Mouse (Mus musculus) hindbrain, embryonic 15.5 days (tissue): ENCODE results near the gene Exoc7. TPM values are rescaled to one million over a fixed set of nuclear protein-coding genes. Genes with fewer than 3 reads are reported as not detected.
"Not testable (repeated sequence)": the region's sequence is repeated elsewhere in the genome, so short reads cannot be mapped to it uniquely, and the experiment has no call there.

ENCODE experiments used
- ATAC-seq: fragments of 200-750 bp; cut with Nextera tagmentation; 2 replicates; pipeline ENCODE4 v1.8.0; 2017; ENCODE audit warnings: low read depth, moderate number of reproducible peaks, moderate TSS enrichment; ENCODE audit not compliant: low FRiP score
- H3K27ac ChIP-seq: fragments of 300-500 bp; sonication (generic); replicated peaks from 2 replicates; pipeline ENCODE4 v1.5.1; 2015; ENCODE audit warnings: mild to moderate bottlenecking, inconsistent platforms
- H3K27me3 ChIP-seq: fragments of 300-500 bp; sonication (generic); 2 replicates; pipeline ENCODE4 v1.6.1; 2015; ENCODE audit warnings: control low read depth, inconsistent platforms
- H3K36me3 ChIP-seq: fragments of 300-500 bp; sonication (generic); 2 replicates; pipeline ENCODE4 v1.6.1; 2015; ENCODE audit warnings: control low read depth, inconsistent platforms
- H3K4me1 ChIP-seq: fragments of 300-500 bp; sonication (generic); replicated peaks from 2 replicates; pipeline ENCODE4 v1.6.1; 2015; ENCODE audit warnings: control low read depth, inconsistent platforms
- H3K4me2 ChIP-seq: fragments of 300-500 bp; sonication (generic); 2 replicates; pipeline ENCODE4 v1.6.1; 2015; ENCODE audit warnings: moderate library complexity, mild to moderate bottlenecking, inconsistent platforms
- H3K4me3 ChIP-seq: fragments of 300-500 bp; sonication (generic); 2 replicates; pipeline ENCODE4 v1.5.1; 2015; ENCODE audit warnings: mild to moderate bottlenecking, inconsistent platforms
- H3K9ac ChIP-seq: fragments of 300-500 bp; sonication (generic); 2 replicates; pipeline ENCODE4 v1.6.1; 2015; ENCODE audit warnings: inconsistent platforms
- H3K9me3 ChIP-seq: fragments of 300-500 bp; sonication (generic); 2 replicates; pipeline ENCODE4 v1.6.1; 2016; ENCODE audit warnings: control low read depth, inconsistent platforms
- WGBS: fragments of 180-500 bp; shearing (Covaris S2); methylation state at CpG from one replicate; pipeline ENCODE4 v1.1.7; 2015; 5-methylcytosine and 5-hydroxymethylcytosine counted together
- polyA plus RNA-seq: library from polyadenylated mRNA; unstranded; fragments of >200 nt; fragmentation: Nextera tagmentation; extraction: Ambion mirVana; gene quantifications from 2 replicates; pipeline ENCODE4 v1.2.1, GENCODE M21; 2015

The Exoc7 gene
- polyA plus RNA-seq, 1 experiment from 2014 or later: 108 TPM

- WGBS: 74% methylated on average over 5 of the region's 5 CpGs
- Histone ChIP-seq H3K27ac (no peak overlapping the region), H3K4me1 (peaks cover 10% of the 10 kb centered on the region), H3K27me3 (peaks cover 31% of the 10 kb centered on the region), H3K4me3 (no peak overlapping the region), H3K4me2 (no peak overlapping the region), H3K9me3 (no peaks in the 10 kb centered on the region), H3K9ac (no peak overlapping the region), H3K36me3 (peaks cover 41% of the 10 kb centered on the region)
- ATAC-seq: no peak
These were observed 19.7 kb downstream of the Exoc7 start for GRCm38 (mm10) chr11:116287351-116287750.

DNA sequence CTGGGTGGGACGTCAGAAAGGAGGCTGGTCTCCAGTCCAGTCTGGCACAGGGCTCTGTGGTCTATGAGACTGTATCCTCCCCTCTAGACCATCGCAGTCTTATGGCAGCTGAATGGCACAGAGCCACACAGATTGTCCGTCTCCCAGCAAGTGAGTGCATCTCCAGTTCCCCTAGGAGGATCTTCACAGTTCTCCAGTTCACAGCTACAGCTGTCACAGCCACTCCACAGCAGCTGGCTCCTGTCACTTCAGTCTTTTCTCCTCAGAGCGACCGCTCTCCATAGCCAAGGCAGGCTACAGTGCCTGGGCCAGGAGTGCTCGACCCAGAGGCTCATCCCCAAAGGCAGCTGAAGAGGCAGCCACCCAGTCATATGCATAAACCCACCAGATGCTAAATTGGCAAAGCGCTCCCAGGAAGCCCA lies 21.3 kb downstream of the Exoc7 start:
- peaks cover 31% of the 10 kb centered on the region for H3K36me3 ChIP-seq
- 57% methylated on average over 7 of the region's 7 CpGs for WGBS
- ATAC-seq: no peak
- H3K4me1 ChIP-seq: peaks cover 24% of the 10 kb centered on the region
- H3K4me2 ChIP-seq: no peak overlapping the region
- peaks cover 46% of the 10 kb centered on the region for H3K27me3 ChIP-seq
- H3K4me3 ChIP-seq: no peak overlapping the region
- H3K27ac ChIP-seq: no peak overlapping the region
- H3K9ac ChIP-seq: no peak overlapping the region
- H3K9me3 ChIP-seq: no peaks in the 10 kb centered on the region

GRCm38 (mm10) chr11:116283982-116284381 lies 23.1 kb downstream of the Exoc7 start:
- Histone ChIP-seq H3K27ac (no peak overlapping the region), H3K4me1 (peaks cover 24% of the 10 kb centered on the region), H3K4me3 (no peak overlapping the region), H3K9ac (no peak overlapping the region), H3K4me2 (no peak overlapping the region), H3K27me3 (peaks cover 58% of the 10 kb centered on the region), H3K36me3 (peaks cover 16% of the 10 kb centered on the region), H3K9me3 (no peaks in the 10 kb centered on the region)
- no peak for ATAC-seq
- WGBS: 65% methylated on average over 6 of the region's 6 CpGs

- peak overlapping the region; percentile 13 for H3K4me2 ChIP-seq
- H3K4me3 ChIP-seq: 0 out of 2 replicates have a peak overlapping the region, but pooled peaks have one; percentile 14
- peaks cover 58% of the 10 kb centered on the region for H3K27me3 ChIP-seq
- peaks cover 24% of the 10 kb centered on the region for H3K4me1 ChIP-seq
- no peaks in the 10 kb centered on the region for H3K9me3 ChIP-seq
- WGBS: 10% methylated on average over 48 of the region's 48 CpGs
- no peak for ATAC-seq
- H3K27ac ChIP-seq: no peak overlapping the region
- peaks cover 7% of the 10 kb centered on the region; the same call in 1 of the 2 replicates for H3K36me3 ChIP-seq
- H3K9ac ChIP-seq: no peak overlapping the region
These were observed 24.0 kb downstream of the Exoc7 start for GRCm38 (mm10) chr11:116282912-116283521.

DNA sequence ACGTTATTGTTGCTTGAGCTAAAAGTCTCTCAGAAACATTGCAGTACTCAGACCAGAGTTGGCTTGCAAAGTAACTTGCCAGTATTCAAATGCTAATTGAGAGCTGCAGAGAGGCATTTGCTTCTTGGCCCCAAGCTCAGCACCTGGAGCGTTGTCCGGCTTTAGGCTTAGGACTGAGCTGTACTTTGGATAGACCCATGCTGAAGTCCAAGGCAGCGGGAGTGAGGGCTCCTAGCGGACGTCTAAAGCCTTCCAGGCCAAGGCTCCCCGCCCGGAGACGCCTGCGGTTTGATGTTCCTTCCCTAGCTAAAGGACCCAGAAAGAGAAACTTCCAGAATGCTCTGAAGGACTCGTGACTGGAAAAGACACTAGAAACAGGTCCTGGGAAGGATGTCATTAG lies 24.9 kb downstream of the Exoc7 start:
- ATAC-seq: no peak
- Histone ChIP-seq H3K4me2 (peak overlapping the region; percentile 53; the same call in 1 of the 2 replicates), H3K36me3 (no peaks in the 10 kb centered on the region), H3K4me3 (peak overlapping the region; percentile 5; the same call in 1 of the 2 replicates), H3K4me1 (peaks cover 24% of the 10 kb centered on the region), H3K27me3 (peaks cover 58% of the 10 kb centered on the region), H3K9me3 (no peaks in the 10 kb centered on the region), H3K27ac (no peak overlapping the region), H3K9ac (no peak overlapping the region)
- WGBS: 2% methylated on average over 11 of the region's 11 CpGs

GRCm38 (mm10) chr11:116281671-116282070 lies 25.4 kb downstream of the Exoc7 start:
- peak overlapping the region; percentile 34 for H3K9ac ChIP-seq
- 1% methylated on average over 18 of the region's 18 CpGs for WGBS
- peak; percentile 36; the same call in 1 of the 2 replicates for ATAC-seq
- no peak overlapping the region for H3K27ac ChIP-seq
- H3K4me3 ChIP-seq: peak overlapping the region; percentile 31
- H3K4me2 ChIP-seq: peak overlapping the region; percentile 53
- no peaks in the 10 kb centered on the region for H3K36me3 ChIP-seq
- no peaks in the 10 kb centered on the region for H3K9me3 ChIP-seq
- H3K4me1 ChIP-seq: peaks cover 24% of the 10 kb centered on the region
- H3K27me3 ChIP-seq: peaks cover 58% of the 10 kb centered on the region

GRCm38 (mm10) chr11:116280751-116281663 lies 26.0 kb downstream of the Exoc7 start, which contains the start of gene Galr2:
Galr2 (plus strand) TSS chr11:116280939.
- H3K9me3 ChIP-seq: no peaks in the 10 kb centered on the region
- H3K4me2 ChIP-seq: peak within 1 kb of the TSS; percentile 53
- peaks cover 24% of the 10 kb centered on the region for H3K4me1 ChIP-seq
- H3K4me3 ChIP-seq: peak within 1 kb of the TSS; percentile 31
- no peaks in the 10 kb centered on the region for H3K36me3 ChIP-seq
- 6% methylated on average over 47 of the region's 48 CpGs for WGBS
- peak; percentile 27; the same call in 1 of the 2 replicates for ATAC-seq
- H3K27ac ChIP-seq: no peak within 1 kb of the TSS
- H3K27me3 ChIP-seq: peaks cover 58% of the 10 kb centered on the region
- H3K9ac ChIP-seq: peak within 1 kb of the TSS; percentile 34

GRCm38 (mm10) chr11:116277184-116277583 lies 29.8 kb downstream of the Exoc7 start:
- H3K9me3 ChIP-seq, H3K9ac ChIP-seq, H3K4me3 ChIP-seq, H3K4me2 ChIP-seq, H3K27ac ChIP-seq, H3K36me3 ChIP-seq, ATAC-seq: not testable (repeated sequence)
- Histone ChIP-seq H3K4me1 (peaks cover 30% of the 10 kb centered on the region), H3K27me3 (peaks cover 26% of the 10 kb centered on the region)
- 92% methylated on average over 1 of the region's 1 CpGs for WGBS

DNA sequence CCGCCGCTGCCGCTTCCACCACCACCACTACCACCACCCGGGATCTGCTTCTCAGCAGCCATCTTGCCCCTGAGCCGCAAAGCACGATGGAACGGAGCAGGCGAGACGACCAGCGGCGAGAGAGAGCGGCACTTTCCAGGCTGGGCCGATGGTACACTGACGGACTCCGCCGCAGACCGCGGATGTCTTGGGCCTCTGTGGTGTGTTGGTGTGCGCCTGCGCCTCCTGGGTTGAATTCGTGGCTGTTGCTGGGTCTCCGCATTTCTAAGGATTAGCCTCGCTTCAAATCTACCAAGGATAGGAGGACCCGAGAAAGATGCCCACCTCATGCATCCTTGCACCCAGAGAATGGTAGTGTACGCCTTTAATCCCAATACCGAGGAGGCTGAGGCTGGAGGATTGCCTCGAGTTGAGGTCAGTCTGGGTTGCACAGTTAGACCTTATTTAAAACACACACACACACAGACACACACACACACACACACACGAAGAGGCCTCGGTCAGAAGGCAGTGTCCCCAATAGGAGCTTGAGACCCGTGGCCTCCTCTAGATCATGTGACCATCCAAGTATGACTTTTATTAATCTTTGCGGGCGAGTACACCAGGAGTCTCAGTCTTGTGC lies 32.9 kb downstream of the Exoc7 start, which contains the start of gene Srp68:
Gene Srp68 (minus strand): TSS at position 173 of the 622 bp plus-strand sequence.
- H3K4me2 ChIP-seq: peak within 1 kb of the TSS; percentile 82
- H3K4me3 ChIP-seq: peak within 1 kb of the TSS; percentile 81
- no peaks in the 10 kb centered on the region for H3K27me3 ChIP-seq
- WGBS: 2% methylated on average over 32 of the region's 32 CpGs
- H3K4me1 ChIP-seq: peaks cover 31% of the 10 kb centered on the region
- no peaks in the 10 kb centered on the region for H3K9me3 ChIP-seq
- peak within 1 kb of the TSS; percentile 92 for H3K27ac ChIP-seq
- peak within 1 kb of the TSS; percentile 78 for H3K9ac ChIP-seq
- peak; percentile 99 for ATAC-seq
- peaks cover 18% of the 10 kb centered on the region for H3K36me3 ChIP-seq

DNA sequence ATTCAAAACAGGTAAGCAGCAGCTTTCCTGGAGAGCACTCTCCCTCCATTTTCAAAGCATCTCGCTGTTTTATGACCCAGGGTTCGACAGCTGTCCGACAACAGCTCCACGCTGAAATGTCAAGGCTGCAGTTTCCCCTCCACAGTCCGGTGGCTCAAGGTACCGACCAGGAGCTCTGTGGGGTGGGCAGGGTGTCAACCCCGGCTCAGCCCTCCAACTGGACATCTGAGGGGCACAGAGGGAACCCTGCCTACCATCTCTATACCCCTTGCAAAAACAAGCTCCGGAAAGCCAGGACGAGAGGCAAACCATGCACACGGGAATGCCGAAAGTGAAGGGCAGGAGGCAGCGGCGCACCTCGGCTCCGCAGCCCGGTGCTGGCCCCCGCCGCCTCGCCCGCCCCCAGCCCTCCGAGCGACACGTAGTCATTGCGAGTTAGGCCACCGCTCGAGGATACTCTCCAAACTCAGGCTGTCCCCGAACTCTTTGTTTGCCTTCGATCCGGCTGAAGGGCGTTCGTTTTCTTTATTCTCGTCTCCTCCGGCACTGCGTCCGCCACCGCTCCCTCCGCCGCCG lies 33.5 kb downstream of the Exoc7 start:
- Histone ChIP-seq H3K9me3 (no peaks in the 10 kb centered on the region), H3K4me3 (peak overlapping the region; percentile 81)
- ATAC-seq: peak; percentile 63; the same call in 1 of the 2 replicates

More for the DNA sequence above, 33.5 kb downstream of the Exoc7 start:
- under 1% methylated on average over 39 of the region's 39 CpGs for WGBS
- Histone ChIP-seq H3K27me3 (no peaks in the 10 kb centered on the region), H3K27ac (peak overlapping the region; percentile 92), H3K9ac (peak overlapping the region; percentile 78), H3K36me3 (peaks cover 23% of the 10 kb centered on the region), H3K4me2 (peak overlapping the region; percentile 82), H3K4me1 (peaks cover 31% of the 10 kb centered on the region)
